Mouse (Mus musculus) layer of hippocampus, postnatal 25 days (tissue): ENCODE measurements around the gene Ikzf1. TPM values are rescaled to one million over a fixed set of nuclear protein-coding genes. Genes with fewer than 3 reads are reported as not detected.
A peak's percentile ranks its signal among the peaks of the same experiment; 100 is the strongest.

Source experiments
- DNase-seq, 2 experiments: peaks; one replicate each; pipeline ENCODE4 v3.0.0; 2022; ENCODE audit warnings: mixed read lengths in 2 of 2, low spot score in 1 of 2; ENCODE audit errors: extremely low spot score in 1 of 2
- total RNA-seq, 2 experiments: library from RNA; stranded (reverse); gene quantifications; 2 replicates each; pipeline ENCODE4 v1.2.3; 2021

Gene Ikzf1
- total RNA-seq, 2 experiments from 2014 or later = 2.4 to 3.2 TPM

- DNase-seq = no peak
These were observed 32.9 kb downstream of the Ikzf1 start for GRCm38 (mm10) chr11:11717606-11718167.

- no peak for DNase-seq
These were observed 34.9 kb downstream of the Ikzf1 start for GRCm38 (mm10) chr11:11719748-11720147.

GRCm38 (mm10) chr11:11725252-11725875 lies 40.6 kb downstream of the Ikzf1 start:
- no peak for DNase-seq

- no peak for DNase-seq
These were observed 41.2 kb downstream of the Ikzf1 start for GRCm38 (mm10) chr11:11725876-11726525.

GRCm38 (mm10) chr11:11726807-11727276 lies 42.0 kb downstream of the Ikzf1 start:
- DNase-seq = no peak

GRCm38 (mm10) chr11:11727936-11728556 lies 43.2 kb downstream of the Ikzf1 start:
- DNase-seq = no peak

- no peak for DNase-seq
These were observed 44.4 kb downstream of the Ikzf1 start for GRCm38 (mm10) chr11:11729216-11729615.

GRCm38 (mm10) chr11:11730062-11730461 lies 45.3 kb downstream of the Ikzf1 start:
- DNase-seq = no peak

GRCm38 (mm10) chr11:11731727-11732126 lies 46.9 kb downstream of the Ikzf1 start:
- no peak for DNase-seq

- no peak for DNase-seq
These were observed 48.4 kb downstream of the Ikzf1 start for GRCm38 (mm10) chr11:11732972-11733770.

GRCm38 (mm10) chr11:11735155-11735554 lies 50.4 kb downstream of the Ikzf1 start:
- no peak for DNase-seq

- no peak for DNase-seq
These were observed 52.1 kb downstream of the Ikzf1 start for GRCm38 (mm10) chr11:11736948-11737347.

- DNase-seq = no peak
These were observed 52.8 kb downstream of the Ikzf1 start for GRCm38 (mm10) chr11:11737562-11737961.

- DNase-seq = no peak
These were observed 54.3 kb downstream of the Ikzf1 start for GRCm38 (mm10) chr11:11739054-11739453.

GRCm38 (mm10) chr11:11740603-11741002 lies 55.8 kb downstream of the Ikzf1 start:
- no peak for DNase-seq

GRCm38 (mm10) chr11:11741574-11741973 lies 56.8 kb downstream of the Ikzf1 start:
- DNase-seq = no peak

- DNase-seq = peak in 1 of 2 experiments; percentile 22
These were observed 57.8 kb downstream of the Ikzf1 start for GRCm38 (mm10) chr11:11742626-11743025.

GRCm38 (mm10) chr11:11744222-11744621 lies 59.4 kb downstream of the Ikzf1 start:
- no peak for DNase-seq

GRCm38 (mm10) chr11:11751091-11751490 lies 66.3 kb downstream of the Ikzf1 start:
- DNase-seq = no peak

GRCm38 (mm10) chr11:11752859-11753258 lies 68.1 kb downstream of the Ikzf1 start:
- DNase-seq = no peak
